Mouse (Mus musculus): ENCODE results near the gene Fhl1. TPM values are rescaled to one million over a fixed set of nuclear protein-coding genes. Genes with fewer than 3 reads are reported as not detected.

Fhl1 gene
- polyA plus RNA-seq, 1 experiment from 2014 or later: 7.9 TPM

GRCm38 (mm10) chrX:56751536-56751935, 19.9 kb downstream of the Fhl1 start:
- no peak for DNase-seq (ENCODE audit: low spot score)

DNA sequence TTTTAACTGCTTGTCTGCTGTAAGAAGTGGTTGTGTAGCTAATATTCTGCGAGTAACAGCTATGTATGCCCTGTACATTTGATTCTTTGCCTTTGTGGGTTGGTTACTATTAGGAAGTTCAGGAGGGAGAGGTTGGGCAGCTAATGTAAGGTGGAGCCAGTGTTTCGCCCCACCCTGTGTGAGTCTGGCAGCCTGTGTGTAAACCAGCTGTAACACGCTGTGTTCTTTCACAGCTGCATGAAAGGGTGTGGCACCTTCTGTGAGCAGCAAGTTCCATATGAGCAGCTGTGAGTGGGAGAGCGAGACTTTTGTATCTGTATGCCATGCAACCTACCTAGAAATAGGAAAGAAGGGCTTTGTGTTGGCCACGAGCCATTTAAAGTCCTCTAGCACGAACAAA, 20.6 kb downstream of the Fhl1 start:
- no peak for DNase-seq (ENCODE audit: low spot score)

DNA sequence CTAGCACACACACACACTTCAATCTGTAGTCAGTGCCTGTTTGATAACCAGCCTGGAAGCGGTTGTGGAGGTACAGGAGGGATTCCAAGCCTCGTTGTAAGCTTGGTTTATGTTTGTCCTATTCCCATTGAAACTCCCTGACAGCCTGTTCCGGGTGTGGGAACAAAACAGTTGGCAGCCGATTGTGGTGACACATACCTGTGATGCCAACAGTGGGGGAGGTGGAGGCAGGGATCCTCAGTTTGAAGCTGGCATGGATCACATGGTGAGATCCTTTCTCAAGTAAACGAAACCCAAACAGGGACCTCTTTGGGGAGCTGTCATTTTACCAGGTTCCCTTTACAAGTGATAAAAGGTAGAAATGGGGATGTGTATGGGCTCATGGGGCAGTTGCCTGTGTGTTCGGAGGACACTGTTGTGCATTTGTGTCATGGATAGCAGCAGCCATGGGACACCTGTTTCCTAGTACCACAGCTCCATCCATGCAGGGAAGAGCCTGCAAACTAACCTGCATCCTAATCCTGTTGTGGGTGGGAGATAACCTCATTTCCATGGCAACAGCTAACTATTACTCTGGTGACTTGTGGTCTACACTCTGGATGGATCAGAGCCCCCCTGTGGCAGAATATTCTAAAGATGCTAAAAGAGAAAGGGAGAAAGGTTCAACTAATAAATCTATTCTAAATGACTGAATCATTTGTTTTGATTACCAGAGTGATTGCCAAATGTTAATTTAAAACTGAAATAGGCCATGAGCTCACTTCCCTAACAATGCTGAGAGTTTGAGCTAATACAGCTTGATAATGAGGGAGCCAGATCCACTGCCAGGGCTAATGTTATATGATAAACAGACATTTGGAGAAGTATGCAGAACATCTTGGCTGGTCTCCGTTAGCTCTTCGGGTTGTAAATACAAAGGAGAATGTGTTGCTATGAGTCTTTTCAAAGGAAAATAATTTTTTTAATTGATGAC, 22.0 kb downstream of the Fhl1 start:
- no peak for DNase-seq (ENCODE audit: low spot score)

GRCm38 (mm10) chrX:56755646-56756045, 24.1 kb downstream of the Fhl1 start:
- DNase-seq (ENCODE audit: low spot score): peak; percentile 9

DNA sequence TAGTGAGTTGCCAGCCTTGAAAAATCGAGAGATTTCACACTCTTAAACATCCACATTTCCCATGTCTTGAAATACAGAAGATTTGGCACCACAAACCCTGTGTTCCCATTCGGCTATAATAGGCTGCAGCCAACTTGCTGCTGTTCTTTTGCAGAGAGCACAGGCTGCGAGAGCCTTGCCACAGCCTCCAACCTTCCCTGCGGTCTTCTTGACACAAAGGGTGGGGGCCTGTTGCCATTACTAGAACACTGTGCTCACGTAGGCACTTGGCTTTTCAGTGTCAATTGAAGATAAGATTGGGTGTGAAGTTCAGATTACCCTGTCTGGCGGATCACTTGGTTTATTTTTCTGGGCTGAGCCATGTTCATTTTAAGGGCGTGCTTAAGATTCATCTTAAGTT, 24.8 kb downstream of the Fhl1 start:
- no peak for DNase-seq (ENCODE audit: low spot score)

DNA sequence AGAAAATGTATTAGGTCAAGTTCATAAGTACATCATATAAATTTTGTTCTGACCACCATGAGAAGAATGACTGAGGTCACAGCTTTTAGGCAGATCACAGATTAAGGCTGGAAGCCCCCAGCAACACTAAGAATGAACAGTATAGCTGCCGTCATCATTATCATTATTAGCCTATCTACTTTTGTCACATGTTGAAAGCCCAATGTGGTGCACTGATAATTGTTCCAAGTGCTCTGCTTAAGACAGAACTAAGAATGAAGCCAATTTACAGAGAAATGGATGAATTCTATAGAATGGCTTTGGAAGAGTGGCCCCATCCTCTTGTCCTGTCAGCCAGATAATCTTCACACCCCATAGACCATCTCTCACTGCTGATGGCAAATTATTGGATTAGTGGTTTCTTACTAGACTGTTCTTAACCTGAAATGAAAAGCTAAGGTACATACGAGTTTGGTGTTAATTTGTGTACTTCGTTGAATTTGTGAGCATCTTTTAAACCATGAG, 28.7 kb downstream of the Fhl1 start:
- no peak for DNase-seq (ENCODE audit: low spot score)

DNA sequence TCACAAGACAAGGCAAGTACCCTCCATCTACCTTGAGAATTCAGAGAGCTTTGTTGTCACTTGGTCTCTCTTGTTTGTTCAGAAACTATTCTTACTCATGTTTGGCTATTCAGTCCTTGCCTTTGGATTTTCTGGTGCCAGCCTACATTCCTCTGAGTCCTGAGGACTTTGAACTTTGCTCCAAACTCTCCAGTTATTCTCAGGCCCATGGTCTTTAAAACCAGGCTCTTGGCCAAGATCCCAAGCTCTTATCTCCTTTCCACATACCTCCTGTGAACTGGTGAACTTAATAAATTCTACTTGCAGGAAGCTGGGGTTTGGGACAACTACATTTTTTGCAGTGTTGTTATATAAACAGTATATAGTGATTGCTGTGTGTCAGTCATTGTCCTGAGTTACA, 38.3 kb downstream of the Fhl1 start:
- no peak for DNase-seq (ENCODE audit: low spot score)

DNA sequence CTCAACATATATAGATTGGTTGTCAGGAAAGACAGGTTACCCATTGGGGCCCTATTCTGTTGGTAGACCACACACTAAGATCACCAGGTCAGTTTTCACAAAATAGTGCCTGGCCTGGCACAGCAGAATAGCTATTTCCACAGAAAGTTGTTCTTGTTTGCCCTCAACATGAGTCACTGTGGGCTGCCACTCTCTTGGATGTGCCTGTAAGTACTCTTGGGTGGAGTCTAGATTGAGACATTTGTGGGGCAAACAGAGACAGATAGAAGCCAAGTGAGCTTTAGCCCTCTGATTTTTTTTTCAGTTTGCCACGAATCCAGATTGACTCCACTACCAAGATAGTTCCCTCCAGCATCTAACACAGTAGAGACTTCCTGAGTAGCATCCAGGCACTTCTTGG, 40.2 kb downstream of the Fhl1 start:
- DNase-seq (ENCODE audit: low spot score): no peak

- DNase-seq (ENCODE audit: low spot score): no peak
Measured at GRCm38 (mm10) chrX:56773329-56773728, 41.7 kb downstream of the Fhl1 start.

GRCm38 (mm10) chrX:56786281-56787061, 54.9 kb downstream of the Fhl1 start:
- DNase-seq (ENCODE audit: low spot score): no peak

DNA sequence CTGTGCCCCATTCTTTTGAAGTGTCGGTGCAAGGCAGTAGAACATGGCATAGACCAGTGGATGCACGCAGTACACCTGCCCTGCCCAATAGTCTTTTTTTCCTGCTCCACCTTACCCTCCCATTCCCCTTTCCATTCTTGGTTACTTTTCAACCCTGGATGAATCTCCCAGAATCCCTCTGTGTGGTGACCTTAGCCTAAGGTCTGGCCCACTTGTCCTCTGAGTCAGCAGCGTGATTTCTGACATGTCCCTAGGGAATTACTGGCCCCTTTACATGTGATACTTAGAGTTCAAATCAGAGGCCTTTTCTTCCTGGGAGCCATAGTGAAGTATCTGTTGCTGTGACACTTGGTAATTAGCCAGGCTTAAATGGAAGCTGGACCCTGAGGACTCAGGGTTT, 55.9 kb downstream of the Fhl1 start:
- DNase-seq (ENCODE audit: low spot score): no peak

DNA sequence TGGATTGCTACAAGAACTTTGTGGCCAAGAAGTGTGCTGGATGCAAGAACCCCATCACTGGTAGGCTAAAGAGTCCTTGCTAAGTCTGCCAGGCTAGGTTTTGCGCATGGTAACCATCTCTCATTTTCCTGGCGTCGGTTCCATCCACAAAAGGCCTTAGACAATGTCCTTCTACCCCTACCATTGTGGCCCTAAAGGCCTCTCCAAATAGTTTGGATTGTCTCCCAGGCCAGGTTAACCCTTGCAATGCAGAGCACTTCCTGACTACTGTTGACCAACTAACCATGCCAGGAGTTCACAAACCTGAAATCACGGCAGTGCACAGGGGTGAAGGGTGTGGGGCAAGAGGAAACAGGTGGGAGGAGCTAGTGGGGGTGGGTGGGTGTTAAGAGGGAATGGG, 59.0 kb downstream of the Fhl1 start:
- no peak for DNase-seq (ENCODE audit: low spot score)

DNA sequence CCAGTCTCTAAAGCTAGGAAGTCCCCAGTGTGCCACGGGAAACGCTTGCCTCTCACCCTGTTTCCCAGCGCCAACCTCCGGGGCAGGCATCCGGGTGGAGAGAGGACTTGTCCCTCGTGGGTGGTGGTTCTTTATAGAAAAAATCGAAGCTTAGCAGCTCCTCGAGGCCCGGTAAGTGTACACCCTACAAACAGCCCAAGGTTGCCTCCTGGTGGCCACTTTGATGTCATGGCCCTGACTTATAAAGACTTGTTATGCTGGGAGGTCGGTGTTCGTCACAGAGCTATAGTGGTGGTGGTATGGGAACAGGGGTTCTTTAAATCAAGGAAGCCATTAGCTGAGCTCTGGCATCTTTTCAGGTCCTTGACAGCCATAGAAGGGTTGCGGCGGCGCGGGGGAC, 59.7 kb downstream of the Fhl1 start:
- peak; percentile 43 for DNase-seq (ENCODE audit: low spot score)

DNA sequence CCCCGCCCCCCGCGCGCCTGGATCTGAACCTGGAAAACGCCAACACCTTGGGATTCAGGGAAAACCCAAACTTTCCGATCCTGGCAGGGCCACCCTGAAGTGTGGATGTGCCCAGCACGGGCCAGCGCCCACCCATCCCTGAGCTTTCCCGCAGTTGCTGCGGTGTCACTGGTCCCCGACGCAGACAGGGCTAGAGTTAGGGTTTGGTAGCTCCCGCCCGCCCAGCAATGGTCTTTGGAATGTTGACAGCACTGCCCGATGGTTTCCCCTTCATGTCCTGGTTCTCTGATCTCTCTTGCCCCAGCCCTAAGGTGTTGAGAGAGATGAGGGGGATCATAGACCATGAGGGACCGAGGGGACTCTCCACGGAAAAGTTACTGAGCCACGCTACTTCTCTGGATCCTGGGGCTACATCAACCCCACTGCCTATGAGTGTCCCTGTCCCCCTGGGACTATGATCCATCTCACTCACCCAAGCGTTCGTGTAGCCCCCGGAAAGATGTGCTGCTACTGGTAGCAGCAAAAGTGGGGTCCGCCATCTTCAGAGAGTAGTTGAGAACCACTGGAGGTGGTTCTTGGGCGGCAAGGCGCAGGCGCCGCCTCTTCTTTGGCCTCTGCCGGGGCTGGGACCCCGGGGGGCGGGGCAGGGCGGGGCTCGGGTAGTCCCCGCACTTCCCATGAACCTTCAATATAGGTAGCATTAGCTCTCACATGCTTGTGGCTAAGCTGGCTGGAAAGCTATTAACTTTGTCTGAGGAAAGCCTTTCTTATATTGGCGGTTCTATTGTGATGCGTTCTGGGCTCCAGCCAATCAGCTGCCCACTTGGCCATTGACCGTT, 90.4 kb downstream of the Fhl1 start, which contains the start of gene Map7d3:
TSS of gene Map7d3 (minus strand) at position 562 of the 839 bp plus-strand sequence.
- DNase-seq (ENCODE audit: low spot score): no peak

DNA sequence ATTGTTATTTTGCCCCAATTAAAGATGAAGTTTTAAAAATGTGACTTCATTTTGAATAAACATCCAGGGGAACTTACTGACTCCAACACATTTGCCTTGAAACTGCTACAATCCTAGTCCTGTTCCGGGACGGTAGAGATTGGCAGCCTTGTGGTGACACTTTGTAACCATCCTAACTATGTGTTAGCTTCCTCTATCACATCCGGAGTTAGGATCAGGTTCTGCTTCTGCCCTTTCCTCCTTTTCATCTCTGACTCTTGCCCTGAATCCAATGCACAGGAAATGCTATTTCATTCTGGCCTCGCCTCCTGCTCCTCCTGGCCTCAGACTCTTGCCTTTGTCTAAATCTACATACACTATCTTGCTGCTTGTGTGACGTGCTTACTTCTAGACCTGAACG, 95.9 kb downstream of the Fhl1 start:
- no peak for DNase-seq (ENCODE audit: low spot score)

GRCm38 (mm10) chrX:56835842-56836241, 104.3 kb downstream of the Fhl1 start:
- no peak for DNase-seq (ENCODE audit: low spot score)

GRCm38 (mm10) chrX:56839369-56839768, 107.8 kb downstream of the Fhl1 start:
- peak; percentile 28 for DNase-seq (ENCODE audit: low spot score)

- no peak for DNase-seq (ENCODE audit: low spot score)
Measured at GRCm38 (mm10) chrX:56841255-56841654, 109.7 kb downstream of the Fhl1 start.

Data from thymus, postnatal 0 days (tissue).